Mouse (Mus musculus) midbrain, embryonic 13.5 days (tissue): Measurements from ENCODE around the gene Smtnl2. TPM values are rescaled to one million over a fixed set of nuclear protein-coding genes. Genes with fewer than 3 reads are reported as not detected.

Source experiments
- ATAC-seq: fragments of 200-750 bp; cut with Nextera tagmentation; 2 replicates; pipeline ENCODE4 v1.8.0; 2017; ENCODE audit warnings: mild to moderate bottlenecking, moderate TSS enrichment, moderate library complexity
- H3K27ac ChIP-seq: fragments of 300-500 bp; sonication (generic); 2 replicates; pipeline ENCODE4 v1.5.1; 2015; ENCODE audit warnings: inconsistent platforms, mild to moderate bottlenecking, moderate library complexity
- H3K27me3 ChIP-seq: fragments of 300-500 bp; sonication (generic); 2 replicates; pipeline ENCODE4 v1.6.1; 2015; ENCODE audit warnings: mild to moderate bottlenecking, inconsistent platforms
- H3K36me3 ChIP-seq: fragments of 300-500 bp; sonication (generic); 2 replicates; pipeline ENCODE4 v1.6.1; 2015; ENCODE audit warnings: mild to moderate bottlenecking, inconsistent platforms
- H3K4me1 ChIP-seq: fragments of 300-500 bp; sonication (generic); replicated peaks from 2 replicates; pipeline ENCODE4 v1.6.1; 2015; ENCODE audit warnings: inconsistent platforms
- H3K4me2 ChIP-seq: fragments of 300-500 bp; sonication (generic); replicated peaks from 2 replicates; pipeline ENCODE4 v1.6.1; 2015; ENCODE audit warnings: moderate library complexity, mild to moderate bottlenecking, inconsistent platforms
- H3K4me3 ChIP-seq: fragments of 300-500 bp; sonication (generic); replicated peaks from 2 replicates; pipeline ENCODE4 v1.5.1; 2015; ENCODE audit warnings: mild to moderate bottlenecking, inconsistent platforms
- H3K9ac ChIP-seq: fragments of 300-500 bp; sonication (generic); replicated peaks from 2 replicates; pipeline ENCODE4 v1.6.1; 2015; ENCODE audit warnings: mild to moderate bottlenecking, inconsistent platforms
- H3K9me3 ChIP-seq: fragments of 300-500 bp; sonication (generic); 2 replicates; pipeline ENCODE4 v1.6.1; 2016; ENCODE audit warnings: mild to moderate bottlenecking, inconsistent platforms
- WGBS: fragments of 180-500 bp; shearing (Covaris S2); methylation state at CpG from one replicate; pipeline ENCODE4 v1.1.7; 2015; 5-methylcytosine and 5-hydroxymethylcytosine counted together
- polyA plus RNA-seq: library from polyadenylated mRNA; unstranded; fragments of >200 nt; fragmentation: Nextera tagmentation; extraction: Ambion mirVana; gene quantifications from 2 replicates; pipeline ENCODE4 v1.2.1, GENCODE M21; 2015

The Smtnl2 gene
- polyA plus RNA-seq, 1 experiment from 2014 or later = 3.2 TPM

DNA sequence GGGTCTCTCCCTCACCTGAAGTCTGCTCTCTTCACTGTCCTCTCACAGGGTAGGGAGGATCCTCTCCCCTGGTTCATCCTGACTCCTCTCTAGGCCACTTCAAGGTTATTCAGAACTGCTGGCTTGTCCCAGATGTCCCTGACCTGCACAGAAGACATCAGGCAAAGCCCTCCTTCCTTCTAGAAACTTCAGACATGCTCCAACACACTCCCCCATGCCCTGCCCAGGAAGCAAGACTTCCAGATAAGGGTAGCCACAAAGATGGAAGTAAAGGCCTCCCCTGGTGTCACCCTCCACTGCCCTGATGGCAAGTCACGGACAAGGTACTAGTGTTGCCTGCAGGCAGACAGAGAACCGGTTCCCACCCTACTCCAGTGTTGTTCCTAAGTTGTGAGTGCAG, 16.8 kb downstream of the Smtnl2 start:
- Histone ChIP-seq H3K27ac (no peak overlapping the region), H3K4me3 (no peak overlapping the region), H3K4me1 (0 out of 2 replicates have a peak, but pooled peaks cover 3% of the 10 kb centered on the region), H3K36me3 (no peaks in the 10 kb centered on the region), H3K9me3 (no peaks in the 10 kb centered on the region), H3K9ac (no peak overlapping the region), H3K27me3 (no peaks in the 10 kb centered on the region), H3K4me2 (no peak overlapping the region)
- WGBS = 75% methylated on average over 2 of the region's 2 CpGs
- no peak for ATAC-seq

DNA sequence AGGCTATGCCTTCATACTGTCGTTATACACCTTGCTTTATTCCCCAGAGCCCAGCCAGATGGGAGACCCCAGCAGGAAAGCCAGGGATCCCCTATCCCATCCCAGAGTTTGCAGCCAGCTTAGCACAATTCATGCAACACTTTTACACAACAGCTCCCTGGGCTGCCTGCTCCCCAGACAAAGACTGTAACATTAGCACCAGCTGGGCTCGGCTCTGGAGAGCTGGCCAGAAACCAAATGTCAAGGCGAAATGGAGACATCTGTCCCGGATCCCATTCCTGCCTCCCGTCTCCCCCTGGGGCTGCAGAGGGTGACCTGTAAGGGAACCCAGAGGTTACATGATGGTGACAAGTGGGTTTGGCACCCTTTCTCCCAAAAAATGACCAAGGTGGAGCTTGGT, 17.8 kb downstream of the Smtnl2 start:
- WGBS = 62% methylated on average over 5 of the region's 5 CpGs
- Histone ChIP-seq H3K27ac (no peak overlapping the region), H3K36me3 (no peaks in the 10 kb centered on the region), H3K9me3 (no peaks in the 10 kb centered on the region), H3K4me1 (0 out of 2 replicates have a peak, but pooled peaks cover 3% of the 10 kb centered on the region), H3K4me2 (no peak overlapping the region), H3K4me3 (no peak overlapping the region), H3K9ac (no peak overlapping the region), H3K27me3 (no peaks in the 10 kb centered on the region)
- ATAC-seq = no peak

DNA sequence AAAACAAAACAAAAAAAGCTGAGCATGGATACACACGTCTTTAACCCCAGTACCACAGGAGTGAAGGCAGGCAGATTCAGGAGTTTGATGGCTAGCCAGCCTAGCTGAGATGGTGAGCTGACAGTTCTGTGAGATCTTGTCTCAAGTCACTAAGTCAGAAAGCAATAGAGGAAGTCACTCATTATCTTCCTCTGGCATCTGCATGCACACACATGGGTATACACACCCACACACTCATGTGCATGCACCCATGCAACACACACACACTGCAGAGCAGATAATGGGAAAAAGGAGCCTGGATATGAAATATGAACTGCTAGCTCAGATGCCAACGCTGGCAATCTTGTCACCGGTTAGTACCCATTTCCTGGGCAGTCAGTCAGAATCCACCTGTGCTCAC, 18.3 kb downstream of the Smtnl2 start:
- H3K27ac ChIP-seq = no peak overlapping the region
- H3K4me1 ChIP-seq = 0 out of 2 replicates have a peak, but pooled peaks cover 3% of the 10 kb centered on the region
- H3K36me3 ChIP-seq = no peaks in the 10 kb centered on the region
- H3K4me2 ChIP-seq = no peak overlapping the region
- H3K9me3 ChIP-seq = no peaks in the 10 kb centered on the region
- ATAC-seq = no peak
- no peak overlapping the region for H3K4me3 ChIP-seq
- no peaks in the 10 kb centered on the region for H3K27me3 ChIP-seq
- WGBS = 93% methylated on average over 3 of the region's 3 CpGs
- no peak overlapping the region for H3K9ac ChIP-seq

DNA sequence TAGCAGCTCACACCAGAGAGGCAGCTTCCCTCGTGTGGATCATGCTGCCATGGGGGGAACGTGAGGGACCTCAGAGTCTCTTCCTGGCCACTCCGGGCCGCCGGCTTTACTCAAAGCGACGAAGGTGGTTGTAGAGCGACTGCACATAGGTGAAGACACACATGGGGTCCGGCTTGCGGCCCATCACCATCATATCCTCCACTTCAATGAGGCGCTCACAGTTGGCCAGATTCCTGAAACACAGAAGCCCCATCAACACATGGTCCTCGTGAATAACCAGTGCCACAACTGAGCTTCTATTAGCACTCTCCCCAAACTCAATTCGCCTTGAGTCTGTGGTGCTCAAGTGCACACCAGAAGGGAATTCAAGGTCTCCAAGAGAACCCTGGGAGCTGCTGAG, 20.3 kb downstream of the Smtnl2 start:
- Histone ChIP-seq H3K9ac (no peak overlapping the region), H3K27me3 (no peaks in the 10 kb centered on the region), H3K4me2 (no peak overlapping the region), H3K27ac (no peak overlapping the region), H3K36me3 (no peaks in the 10 kb centered on the region), H3K9me3 (no peaks in the 10 kb centered on the region), H3K4me3 (no peak overlapping the region), H3K4me1 (0 out of 2 replicates have a peak, but pooled peaks cover 3% of the 10 kb centered on the region)
- WGBS = 92% methylated on average over 13 of the region's 13 CpGs
- no peak for ATAC-seq

DNA sequence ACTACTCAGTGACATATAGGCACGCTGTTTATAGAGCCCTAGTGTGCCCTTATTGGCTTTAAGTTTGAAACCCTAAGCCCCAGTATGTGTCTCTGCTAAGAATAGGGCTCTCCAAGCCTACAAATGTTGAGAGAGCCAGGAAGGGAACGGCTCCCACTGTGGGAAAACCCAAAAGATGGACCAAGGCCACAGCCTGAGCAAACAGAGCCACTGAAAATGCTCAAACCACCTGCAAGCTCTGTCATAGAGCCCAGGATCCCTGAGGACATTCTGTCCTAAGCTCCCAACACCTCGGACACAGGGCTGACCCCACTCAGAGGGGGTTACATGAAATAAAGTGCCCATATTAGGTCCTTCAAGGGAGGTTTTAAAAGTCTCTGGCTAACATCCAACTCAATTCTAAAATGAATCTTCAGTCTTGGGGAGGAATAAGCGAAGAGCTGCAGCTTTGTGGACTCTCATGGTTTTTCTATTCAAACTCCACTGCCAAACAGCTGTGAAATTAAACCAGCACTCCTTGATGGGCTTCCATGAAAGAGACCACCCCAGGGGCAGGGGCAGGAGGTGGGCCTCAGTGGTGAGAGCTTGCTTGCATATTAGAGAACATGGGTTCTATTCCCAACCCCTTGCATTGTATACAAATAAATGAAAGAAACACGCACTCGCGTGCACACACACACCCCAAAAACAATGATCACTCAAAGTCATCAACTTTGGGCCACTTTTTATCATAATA, 21.9 kb downstream of the Smtnl2 start:
- Histone ChIP-seq H3K27ac (no peak overlapping the region), H3K27me3 (no peaks in the 10 kb centered on the region), H3K9ac (no peak overlapping the region), H3K4me2 (no peak overlapping the region), H3K9me3 (no peaks in the 10 kb centered on the region), H3K36me3 (no peaks in the 10 kb centered on the region), H3K4me3 (no peak overlapping the region), H3K4me1 (0 out of 2 replicates have a peak, but pooled peaks cover 3% of the 10 kb centered on the region)
- WGBS = 84% methylated on average over 7 of the region's 7 CpGs
- ATAC-seq = no peak

DNA sequence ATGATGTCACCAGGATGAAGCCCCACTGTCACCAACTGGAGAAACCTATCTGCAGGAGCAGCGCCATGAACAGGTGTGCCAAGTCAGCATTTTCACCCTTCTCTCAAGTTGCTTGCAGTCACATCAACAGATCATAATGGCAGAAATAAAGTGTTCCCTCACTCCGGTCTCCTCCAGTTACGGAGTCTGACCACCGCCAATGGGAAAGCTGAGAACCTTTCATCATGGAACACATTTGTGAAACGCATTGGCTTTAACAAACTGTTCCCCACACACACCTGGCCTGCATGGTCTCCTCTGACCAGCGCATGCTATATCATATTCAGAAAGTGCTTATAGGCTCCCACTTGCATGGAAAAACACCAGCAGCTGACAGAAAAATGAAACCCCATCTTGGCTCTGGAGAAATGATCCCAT, 23.4 kb downstream of the Smtnl2 start:
- WGBS = 97% methylated on average over 6 of the region's 6 CpGs
- no peaks in the 10 kb centered on the region for H3K36me3 ChIP-seq
- no peaks in the 10 kb centered on the region for H3K4me1 ChIP-seq
- H3K9ac ChIP-seq = no peak overlapping the region
- no peak overlapping the region for H3K27ac ChIP-seq
- ATAC-seq = no peak
- H3K4me2 ChIP-seq = no peak overlapping the region
- H3K9me3 ChIP-seq = no peaks in the 10 kb centered on the region
- H3K27me3 ChIP-seq = no peaks in the 10 kb centered on the region
- H3K4me3 ChIP-seq = no peak overlapping the region

DNA sequence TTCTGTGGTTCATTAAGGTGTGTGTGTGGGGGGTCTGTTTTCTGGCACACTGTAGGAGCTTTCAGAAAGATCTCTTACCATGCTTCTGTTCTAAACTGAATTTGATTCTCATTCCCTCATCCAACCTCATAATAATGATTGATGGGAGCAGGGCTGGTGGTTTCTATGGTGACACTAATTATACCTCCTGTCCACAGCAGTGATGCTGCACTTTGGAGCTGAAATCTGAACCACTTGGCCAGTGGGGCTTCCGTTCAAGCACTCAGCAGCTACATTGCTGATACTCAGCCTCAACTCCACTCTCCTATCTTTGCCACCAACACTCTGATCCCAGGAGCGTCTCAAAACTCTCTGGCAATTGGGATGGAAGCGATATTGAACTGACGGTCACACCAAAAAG, 32.2 kb downstream of the Smtnl2 start:
- H3K4me3 ChIP-seq = no peak overlapping the region
- no peak overlapping the region for H3K4me2 ChIP-seq
- H3K36me3 ChIP-seq = no peaks in the 10 kb centered on the region
- 82% methylated on average over 4 of the region's 4 CpGs for WGBS
- no peak for ATAC-seq
- H3K27ac ChIP-seq = no peak overlapping the region
- no peak overlapping the region for H3K9ac ChIP-seq
- H3K4me1 ChIP-seq = no peaks in the 10 kb centered on the region
- H3K9me3 ChIP-seq = no peaks in the 10 kb centered on the region
- no peaks in the 10 kb centered on the region for H3K27me3 ChIP-seq

DNA sequence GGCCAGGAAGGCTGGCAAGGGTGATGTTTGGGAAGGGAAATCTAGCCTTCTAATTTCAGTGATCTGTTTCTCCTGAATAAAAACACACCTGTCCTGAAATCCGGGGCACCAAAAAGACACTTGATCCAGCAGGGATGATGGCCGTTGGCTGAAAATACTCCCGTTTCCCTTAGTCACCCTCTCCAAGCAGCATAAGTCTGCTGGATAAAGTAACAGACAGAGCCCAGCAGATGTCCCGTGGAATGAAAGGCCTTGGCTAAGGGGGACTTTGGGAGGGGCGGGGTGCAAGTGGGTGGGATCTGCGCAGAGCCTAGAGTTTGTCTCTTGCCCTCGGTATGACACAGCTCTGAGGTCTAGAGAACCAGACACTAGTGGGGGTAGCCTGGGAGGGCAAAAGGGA, 33.3 kb downstream of the Smtnl2 start:
- no peak for ATAC-seq
- no peak overlapping the region for H3K27ac ChIP-seq
- WGBS = 65% methylated on average over 7 of the region's 7 CpGs
- no peaks in the 10 kb centered on the region for H3K4me1 ChIP-seq
- no peaks in the 10 kb centered on the region for H3K36me3 ChIP-seq
- no peaks in the 10 kb centered on the region for H3K27me3 ChIP-seq
- H3K9ac ChIP-seq = no peak overlapping the region
- H3K9me3 ChIP-seq = no peaks in the 10 kb centered on the region
- H3K4me3 ChIP-seq = no peak overlapping the region
- no peak overlapping the region for H3K4me2 ChIP-seq

DNA sequence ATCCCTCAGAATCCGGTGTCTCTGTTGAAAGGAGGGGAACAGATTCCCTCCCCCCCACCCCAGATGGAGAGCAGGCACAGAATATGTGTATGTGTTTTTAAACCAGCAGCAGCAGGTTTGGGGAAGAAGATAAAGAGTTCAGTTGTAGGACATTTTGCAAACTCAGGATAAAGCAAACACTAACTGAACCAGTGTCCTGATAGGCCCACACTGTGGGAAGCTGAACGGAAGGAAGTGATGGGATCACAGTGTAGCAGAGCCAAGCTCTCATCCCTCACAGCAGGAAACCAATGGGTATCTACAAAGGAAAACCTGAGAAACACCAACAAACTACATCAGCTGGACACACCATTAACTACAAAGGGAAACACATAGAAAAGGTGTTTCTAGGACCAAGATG, 35.0 kb downstream of the Smtnl2 start:
- no peaks in the 10 kb centered on the region for H3K4me1 ChIP-seq
- H3K27ac ChIP-seq = no peak overlapping the region
- no peak for ATAC-seq
- H3K9me3 ChIP-seq = no peaks in the 10 kb centered on the region
- WGBS = 75% methylated on average over 2 of the region's 2 CpGs
- H3K36me3 ChIP-seq = no peaks in the 10 kb centered on the region
- no peak overlapping the region for H3K4me3 ChIP-seq
- no peak overlapping the region for H3K4me2 ChIP-seq
- H3K9ac ChIP-seq = no peak overlapping the region
- H3K27me3 ChIP-seq = no peaks in the 10 kb centered on the region

DNA sequence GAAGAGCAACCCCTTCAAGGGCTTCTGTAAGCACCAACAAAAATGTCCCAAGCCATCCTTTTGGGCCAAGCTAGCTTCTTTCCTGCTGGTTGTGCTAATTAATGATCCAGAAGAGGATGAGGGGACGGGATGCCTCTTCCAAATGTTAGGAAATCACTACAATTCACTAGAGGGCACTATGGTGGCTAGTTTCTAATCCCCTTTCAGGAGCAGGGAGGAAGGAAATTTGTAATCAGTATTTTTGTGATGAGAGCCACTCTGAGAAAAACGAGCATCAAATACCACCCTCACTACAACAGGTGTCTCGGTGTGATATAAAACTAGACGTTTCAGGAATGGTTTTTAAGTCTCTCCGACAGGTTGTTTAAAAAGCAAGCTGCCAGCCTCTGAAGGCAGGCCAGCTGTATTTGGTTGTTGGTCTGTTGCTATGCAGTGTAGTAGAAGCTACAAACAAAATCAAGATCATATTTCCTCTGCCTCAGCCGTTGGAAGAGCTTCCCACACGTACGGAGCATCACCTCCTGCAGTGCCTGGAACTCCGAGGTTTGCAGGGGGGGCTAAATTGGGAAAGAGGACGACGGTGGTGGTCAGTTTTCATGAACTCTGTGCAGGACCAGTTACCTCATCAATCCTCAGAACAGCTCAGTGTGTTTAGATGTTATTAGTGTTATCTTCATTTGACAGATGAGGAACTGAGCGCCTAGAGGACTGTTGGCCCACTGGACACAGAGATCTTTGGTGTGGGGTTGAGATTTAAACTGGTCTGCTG, 41.4 kb downstream of the Smtnl2 start:
- no peak overlapping the region for H3K4me3 ChIP-seq
- no peak overlapping the region for H3K27ac ChIP-seq
- no peak overlapping the region for H3K4me2 ChIP-seq
- 35% methylated on average over 12 of the region's 12 CpGs for WGBS
- no peak for ATAC-seq
- H3K27me3 ChIP-seq = peaks cover 3% of the 10 kb centered on the region; the same call in 1 of the 2 replicates
- 0 out of 2 replicates have a peak, but pooled peaks cover 3% of the 10 kb centered on the region for H3K4me1 ChIP-seq
- no peaks in the 10 kb centered on the region for H3K9me3 ChIP-seq
- H3K36me3 ChIP-seq = no peaks in the 10 kb centered on the region
- H3K9ac ChIP-seq = no peak overlapping the region

DNA sequence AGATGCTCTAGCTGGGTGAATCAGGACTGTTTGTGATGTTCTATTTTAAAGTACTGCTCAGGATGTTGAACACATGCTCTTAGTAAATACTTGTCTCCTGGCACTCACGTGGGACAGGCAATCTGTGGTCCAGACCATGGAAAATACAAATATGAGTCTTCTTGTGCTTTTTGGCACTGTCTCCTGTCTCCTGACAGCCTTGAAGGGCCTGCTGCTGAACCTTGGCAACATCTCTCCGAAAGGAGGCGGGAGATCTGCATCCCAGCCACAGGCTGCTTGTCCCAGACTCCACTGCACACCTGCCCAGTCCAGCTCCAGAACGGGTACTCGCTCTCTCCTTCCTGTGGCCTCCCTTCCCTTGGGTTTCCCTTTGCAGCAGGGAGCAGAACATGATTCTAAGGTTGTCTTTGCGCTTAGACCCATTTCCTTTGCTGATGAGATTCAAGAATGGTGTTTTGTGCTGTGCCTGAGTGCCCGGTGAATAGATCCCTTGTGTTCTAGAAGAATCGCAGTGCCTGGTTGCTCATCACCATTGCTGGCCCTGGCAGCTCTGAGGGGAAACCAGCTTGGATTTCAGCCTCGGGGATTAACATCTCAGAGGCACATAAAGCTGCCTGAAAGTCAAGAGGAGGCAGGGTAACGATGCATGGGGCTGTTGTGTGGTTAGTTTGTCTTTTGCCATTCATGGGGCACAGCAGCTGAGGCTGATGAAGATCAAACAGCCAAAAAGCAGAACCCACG, 43.4 kb downstream of the Smtnl2 start:
- no peak overlapping the region for H3K9ac ChIP-seq
- ATAC-seq = no peak
- no peaks in the 10 kb centered on the region for H3K9me3 ChIP-seq
- no peak overlapping the region for H3K27ac ChIP-seq
- no peak overlapping the region for H3K4me3 ChIP-seq
- H3K4me2 ChIP-seq = no peak overlapping the region
- peaks cover 3% of the 10 kb centered on the region; the same call in 1 of the 2 replicates for H3K27me3 ChIP-seq
- no peaks in the 10 kb centered on the region for H3K36me3 ChIP-seq
- H3K4me1 ChIP-seq = 0 out of 2 replicates have a peak, but pooled peaks cover 3% of the 10 kb centered on the region
- 58% methylated on average over 11 of the region's 11 CpGs for WGBS

DNA sequence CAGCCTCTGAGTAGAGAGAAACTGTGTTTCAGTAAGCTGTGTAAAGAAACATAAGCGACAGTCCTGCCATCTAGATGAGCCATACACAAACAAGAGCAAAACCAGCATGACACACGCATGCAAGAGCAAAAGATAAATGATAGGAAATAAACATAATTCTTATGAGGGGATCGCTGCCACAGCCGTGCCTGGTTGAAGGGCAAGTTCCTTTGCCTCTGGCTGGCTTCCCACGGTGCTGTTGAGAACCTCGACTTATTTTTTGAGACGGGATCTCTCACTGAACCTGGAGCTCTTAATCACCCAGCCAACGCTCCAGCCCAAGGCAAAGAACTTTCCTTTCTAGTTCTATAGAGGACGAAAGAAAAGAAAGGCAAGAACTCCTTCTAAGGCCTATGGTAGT, 45.4 kb downstream of the Smtnl2 start:
- no peak for ATAC-seq
- Histone ChIP-seq H3K27me3 (peaks cover 3% of the 10 kb centered on the region; the same call in 1 of the 2 replicates), H3K9ac (no peak overlapping the region), H3K9me3 (no peaks in the 10 kb centered on the region), H3K36me3 (no peaks in the 10 kb centered on the region), H3K27ac (no peak overlapping the region), H3K4me2 (no peak overlapping the region), H3K4me1 (peaks cover 13% of the 10 kb centered on the region; the same call in 1 of the 2 replicates), H3K4me3 (no peak overlapping the region)
- 89% methylated on average over 9 of the region's 9 CpGs for WGBS
